8 mouse cellular contexts compared by ENCODE assay signal in genomic region chr2:18607586-18608259, GRCm38 (mm10).
DNase-seq lines count a peak whose midpoint lies in the region; ATAC-seq and TF ChIP-seq lines count a peak whose summit lies in the region.

No protein-coding gene starts in this region.

- H3K4me2 ChIP-seq in forebrain, postnatal 0 days (ENCODE audit: low read depth), result peak overlapping the region; percentile 94
- peak overlapping the region; percentile 89 for H3K4me2 ChIP-seq in neural tube, embryonic 15.5 days

- H3K4me3 ChIP-seq in left cerebral cortex, adult 2 months, result peak overlapping the region; percentile 50
- peak overlapping the region; percentile 47 for H3K4me3 ChIP-seq in forebrain, postnatal 0 days (ENCODE audit: low read depth, low read length)
- H3K4me3 ChIP-seq in neural tube, embryonic 15.5 days (replicated peaks), result peak overlapping the region; percentile 47

- peak overlapping the region; percentile 52; the same call in 1 of the 2 replicates for H3K27ac ChIP-seq in left cerebral cortex, adult 2 months
- H3K27ac ChIP-seq in forebrain, postnatal 0 days (ENCODE audit: low read depth, low read length), result no peak overlapping the region
- no peak overlapping the region for H3K27ac ChIP-seq in neural tube, embryonic 15.5 days (replicated peaks)

- H3K9me3 ChIP-seq in forebrain, postnatal 0 days (ENCODE audit: low read length), result no peaks in the 10 kb centered on the region
- H3K9me3 ChIP-seq in neural tube, embryonic 15.5 days (replicated peaks), result no peaks in the 10 kb centered on the region

- intact Hi-C loops in left cerebral cortex, adult 2 months (cut with DNase I), result loop anchor here (5.0 kb wide), 1 partner anchor 215 kb away; the partner anchor contains the start of gene Dnajc1
- intact Hi-C loops in gastrocnemius, postnatal 36 days (cut with DNase I), result no loop called here

- no peak for TF ChIP-seq POLR2A in brain, embryonic 14.5 days (IDR thresholded peaks at IDR 0.05; ENCODE audit: borderline replicate concordance, extremely low read depth, insufficient read depth, insufficient read length, poor library complexity, severe bottlenecking)

- ATAC-seq in forebrain, postnatal 0 days, result peak; percentile 14
- ATAC-seq in neural tube, embryonic 15.5 days (ENCODE audit: low FRiP score), result peak; percentile 53; the same call in 1 of the 2 replicates

- H3K36me3 ChIP-seq in forebrain, postnatal 0 days (ENCODE audit: insufficient read depth), result no peaks in the 10 kb centered on the region
- H3K36me3 ChIP-seq in neural tube, embryonic 15.5 days, result no peaks in the 10 kb centered on the region

- DNase-seq in left cerebral cortex, adult 2 months (ENCODE audit: extremely low spot score in 1 of 2, low spot score in 2 of 2), result no peak
- DNase-seq in left cerebral cortex, adult 11 months (ENCODE audit: low spot score), result no peak
- peak; percentile 27 for DNase-seq in brain, embryonic 14.5 days (ENCODE audit: low read depth)
- peak; percentile 48 for DNase-seq in forebrain, postnatal 0 days
- DNase-seq in liver, result peak; percentile 6
- no peak for DNase-seq in c-Kit-positive CD71-positive TER-119-positive erythroid progenitor cells, embryonic 14.5 days (ENCODE audit: low spot score)
- DNase-seq in gastrocnemius, postnatal 36 days, result no peak

- H3K27me3 ChIP-seq in forebrain, postnatal 0 days (ENCODE audit: insufficient read depth, low read length), result peaks cover 23% of the 10 kb centered on the region
- H3K27me3 ChIP-seq in neural tube, embryonic 15.5 days (replicated peaks), result peaks cover 49% of the 10 kb centered on the region

- no peak for TF ChIP-seq CTCF in left cerebral cortex, adult 2 months (IDR thresholded peaks at IDR 0.05)
- no peak for TF ChIP-seq CTCF in brain, embryonic 14.5 days (IDR thresholded peaks at IDR 0.05; ENCODE audit: borderline replicate concordance, extremely low read depth, insufficient read depth, insufficient read length)
- TF ChIP-seq CTCF in forebrain, postnatal 0 days (IDR thresholded peaks at IDR 0.05; ENCODE audit: low read depth), result no peak

- 2% methylated on average over 14 of the region's 14 CpGs for WGBS in forebrain, postnatal 0 days
- WGBS in neural tube, embryonic 15.5 days, result under 1% methylated on average over 13 of the region's 14 CpGs

- H3K4me1 ChIP-seq in forebrain, postnatal 0 days (ENCODE audit: insufficient read depth), result 0 out of 2 replicates have a peak, but pooled peaks cover 3% of the 10 kb centered on the region
- peaks cover 25% of the 10 kb centered on the region for H3K4me1 ChIP-seq in neural tube, embryonic 15.5 days

- H3K9ac ChIP-seq in forebrain, postnatal 0 days, result peak overlapping the region; percentile 65
- peak overlapping the region; percentile 53 for H3K9ac ChIP-seq in neural tube, embryonic 15.5 days (replicated peaks)

Comparison
In these comparisons a context has a peak if more than half of its experiments do, and no peak if none do; other contexts are left out.
1. DNase-seq: peak in brain, embryonic 14.5 days (single experiment), forebrain, postnatal 0 days (single experiment) and liver (single experiment); none in left cerebral cortex, adult 2 months (0 of 2), left cerebral cortex, adult 11 months (single experiment), c-Kit-positive CD71-positive TER-119-positive erythroid progenitor cells, embryonic 14.5 days (single experiment) and gastrocnemius, postnatal 36 days (0 of 2).
2. Peak in every context shown above with its lines, with median percentiles within 50 percentile points of each other: H3K4me3 ChIP-seq.